Mouse (Mus musculus): ENCODE measurements around the gene Rpl36-ps4. TPM values are rescaled to one million over a fixed set of nuclear protein-coding genes. Genes with fewer than 3 reads are reported as not detected.
A peak's percentile ranks its signal among the peaks of the same experiment; 100 is the strongest.

Gene Rpl36-ps4
- polyA plus RNA-seq (2015; fragmentation: Nextera tagmentation; extraction: Ambion mirVana), result not detected in 2 replicates

- H3K4me3 ChIP-seq (replicated peaks), result no peak within 1 kb of the TSS
Measured at GRCm38 (mm10) chr17:87920677-87921076, at the start of gene Rpl36-ps4. TSS of gene Rpl36-ps4 (plus strand) at chr17:87920977.

GRCm38 (mm10) chr17:87871461-87872126 lies 49.2 kb upstream of the Rpl36-ps4 start:
- no peak for ATAC-seq
- H3K27ac ChIP-seq, result no peak overlapping the region
- no peaks in the 10 kb centered on the region for H3K4me1 ChIP-seq (replicated peaks)
- no peaks in the 10 kb centered on the region for H3K9me3 ChIP-seq
- 77% methylated on average over 13 of the region's 13 CpGs for WGBS
- no peaks in the 10 kb centered on the region for H3K27me3 ChIP-seq (replicated peaks)
- no peaks in the 10 kb centered on the region for H3K36me3 ChIP-seq
- H3K9ac ChIP-seq, result no peak overlapping the region
- no peak overlapping the region for H3K4me3 ChIP-seq (replicated peaks)
- H3K4me2 ChIP-seq (replicated peaks), result no peak overlapping the region

More at GRCm38 (mm10) chr17:87920677-87921076, at the start of gene Rpl36-ps4:
- H3K4me1 ChIP-seq (replicated peaks), result no peaks in the 10 kb centered on the region
- H3K27ac ChIP-seq, result no peak within 1 kb of the TSS
- no peaks in the 10 kb centered on the region for H3K27me3 ChIP-seq (replicated peaks)
- no peak within 1 kb of the TSS for H3K9ac ChIP-seq
- no peaks in the 10 kb centered on the region for H3K9me3 ChIP-seq
- no peaks in the 10 kb centered on the region for H3K36me3 ChIP-seq
- no peak for ATAC-seq
- WGBS, result 93% methylated on average over 5 of the region's 5 CpGs
- H3K4me2 ChIP-seq (replicated peaks), result no peak within 1 kb of the TSS

GRCm38 (mm10) chr17:87872286-87872685 lies 48.5 kb upstream of the Rpl36-ps4 start:
- H3K27ac ChIP-seq, result no peak overlapping the region
- no peaks in the 10 kb centered on the region for H3K4me1 ChIP-seq (replicated peaks)
- no peaks in the 10 kb centered on the region for H3K9me3 ChIP-seq
- H3K27me3 ChIP-seq (replicated peaks), result no peaks in the 10 kb centered on the region
- H3K36me3 ChIP-seq, result no peaks in the 10 kb centered on the region
- H3K9ac ChIP-seq, result no peak overlapping the region
- no peak overlapping the region for H3K4me2 ChIP-seq (replicated peaks)
- no peak overlapping the region for H3K4me3 ChIP-seq (replicated peaks)
- 49% methylated on average over 4 of the region's 4 CpGs for WGBS
- ATAC-seq, result no peak

- no peaks in the 10 kb centered on the region for H3K9me3 ChIP-seq
- no peak for ATAC-seq
- H3K4me2 ChIP-seq (replicated peaks), result no peak overlapping the region
- 75% methylated on average over 7 of the region's 7 CpGs for WGBS
- no peaks in the 10 kb centered on the region for H3K27me3 ChIP-seq (replicated peaks)
- no peak overlapping the region for H3K9ac ChIP-seq
- no peaks in the 10 kb centered on the region for H3K36me3 ChIP-seq
- H3K4me1 ChIP-seq (replicated peaks), result no peaks in the 10 kb centered on the region
- no peak overlapping the region for H3K4me3 ChIP-seq (replicated peaks)
- H3K27ac ChIP-seq, result no peak overlapping the region
Measured at GRCm38 (mm10) chr17:87873456-87873855, 47.3 kb upstream of the Rpl36-ps4 start.

DNA sequence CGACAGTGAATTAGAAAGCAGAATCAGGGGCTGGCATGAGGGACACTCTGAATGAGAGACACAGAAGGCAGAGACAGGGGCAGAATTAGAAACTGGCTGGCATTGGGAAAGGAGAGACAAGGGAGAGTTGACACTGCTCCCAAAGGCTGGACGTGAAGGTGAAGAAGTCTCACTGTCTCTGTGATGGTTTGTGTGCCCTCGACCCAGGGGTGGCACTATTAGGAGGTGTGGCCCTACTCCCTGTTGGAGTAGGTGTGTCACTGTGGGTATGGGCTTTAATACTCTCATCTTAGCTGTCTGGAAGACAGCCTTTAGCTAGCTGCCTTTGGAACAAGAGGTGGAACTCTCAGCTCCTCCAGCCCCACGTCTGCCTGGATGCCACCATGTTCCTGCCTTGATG lies 46.8 kb upstream of the Rpl36-ps4 start:
- Histone ChIP-seq H3K9me3 (no peaks in the 10 kb centered on the region), H3K4me3 (replicated peaks) (no peak overlapping the region), H3K27ac (no peak overlapping the region), H3K36me3 (no peaks in the 10 kb centered on the region), H3K4me2 (replicated peaks) (no peak overlapping the region), H3K4me1 (replicated peaks) (no peaks in the 10 kb centered on the region), H3K27me3 (replicated peaks) (no peaks in the 10 kb centered on the region), H3K9ac (no peak overlapping the region)
- ATAC-seq, result no peak
- 79% methylated on average over 4 of the region's 4 CpGs for WGBS

- Histone ChIP-seq H3K4me2 (replicated peaks) (no peak overlapping the region), H3K27ac (no peak overlapping the region), H3K27me3 (replicated peaks) (no peaks in the 10 kb centered on the region), H3K9me3 (no peaks in the 10 kb centered on the region), H3K9ac (no peak overlapping the region), H3K36me3 (no peaks in the 10 kb centered on the region), H3K4me3 (replicated peaks) (no peak overlapping the region), H3K4me1 (replicated peaks) (no peaks in the 10 kb centered on the region)
- no peak for ATAC-seq
- 82% methylated on average over 8 of the region's 8 CpGs for WGBS
Measured at GRCm38 (mm10) chr17:87875346-87875920, 45.3 kb upstream of the Rpl36-ps4 start.

- Histone ChIP-seq H3K36me3 (no peaks in the 10 kb centered on the region), H3K27ac (no peak overlapping the region), H3K4me2 (replicated peaks) (no peak overlapping the region), H3K27me3 (replicated peaks) (no peaks in the 10 kb centered on the region), H3K4me1 (replicated peaks) (no peaks in the 10 kb centered on the region), H3K4me3 (replicated peaks) (no peak overlapping the region), H3K9ac (no peak overlapping the region), H3K9me3 (no peaks in the 10 kb centered on the region)
- 78% methylated on average over 11 of the region's 11 CpGs for WGBS
- peak; percentile 30; the same call in 1 of the 2 replicates for ATAC-seq
Measured at GRCm38 (mm10) chr17:87876295-87877000, 44.3 kb upstream of the Rpl36-ps4 start.

- Histone ChIP-seq H3K4me3 (replicated peaks) (no peak overlapping the region), H3K4me1 (replicated peaks) (no peaks in the 10 kb centered on the region), H3K36me3 (no peaks in the 10 kb centered on the region), H3K27me3 (replicated peaks) (no peaks in the 10 kb centered on the region), H3K27ac (no peak overlapping the region), H3K4me2 (replicated peaks) (0 out of 2 replicates have a peak overlapping the region, but pooled peaks have one; percentile 33), H3K9ac (no peak overlapping the region), H3K9me3 (no peaks in the 10 kb centered on the region)
- ATAC-seq, result peak; percentile 66
- 29% methylated on average over 25 of the region's 25 CpGs for WGBS
Measured at GRCm38 (mm10) chr17:87877207-87878073, 43.3 kb upstream of the Rpl36-ps4 start.

GRCm38 (mm10) chr17:87878556-87879483 lies 42.0 kb upstream of the Rpl36-ps4 start:
- Histone ChIP-seq H3K4me3 (replicated peaks) (no peak overlapping the region), H3K27me3 (replicated peaks) (no peaks in the 10 kb centered on the region), H3K9me3 (no peaks in the 10 kb centered on the region), H3K27ac (no peak overlapping the region), H3K36me3 (no peaks in the 10 kb centered on the region), H3K4me1 (replicated peaks) (no peaks in the 10 kb centered on the region), H3K9ac (no peak overlapping the region), H3K4me2 (replicated peaks) (no peak overlapping the region)
- WGBS, result 76% methylated on average over 10 of the region's 10 CpGs
- no peak for ATAC-seq

DNA sequence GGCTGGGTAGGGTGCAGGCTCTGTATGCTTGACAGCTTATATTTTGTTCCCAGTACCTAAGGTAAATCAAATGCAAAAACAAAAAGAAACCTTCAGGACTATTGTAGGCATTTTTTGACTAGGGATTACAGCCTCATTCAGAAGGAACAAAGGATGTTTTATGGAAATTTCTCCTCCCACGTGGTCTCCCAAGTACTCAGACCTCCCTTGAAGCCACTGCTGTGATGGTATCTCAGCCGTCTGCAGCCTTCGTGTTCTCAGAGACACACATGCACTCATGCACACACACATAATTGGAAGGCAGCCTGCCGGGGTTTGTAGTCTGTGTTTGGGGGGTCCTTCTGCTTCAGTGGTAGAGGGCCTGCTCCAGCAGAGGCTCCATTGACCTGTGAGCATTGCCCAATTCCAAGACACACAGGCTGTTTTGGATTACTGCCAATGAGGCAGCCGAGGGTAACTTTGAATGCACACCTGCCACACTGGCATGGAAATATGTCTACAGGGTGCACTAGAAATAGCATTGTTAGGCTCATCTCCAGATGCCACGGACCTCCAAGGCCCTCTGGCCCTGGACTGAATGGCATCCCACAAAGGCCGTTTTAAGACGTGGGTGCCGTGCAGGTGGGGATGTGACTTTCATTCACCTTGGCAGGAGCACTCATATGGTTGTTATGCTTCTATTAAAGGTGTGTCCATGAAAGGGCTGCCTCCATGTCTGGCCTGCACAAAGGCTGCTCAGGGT lies 41.1 kb upstream of the Rpl36-ps4 start:
- no peak overlapping the region for H3K4me3 ChIP-seq (replicated peaks)
- 71% methylated on average over 9 of the region's 9 CpGs for WGBS
- no peaks in the 10 kb centered on the region for H3K4me1 ChIP-seq (replicated peaks)
- ATAC-seq, result no peak
- no peaks in the 10 kb centered on the region for H3K9me3 ChIP-seq
- no peak overlapping the region for H3K4me2 ChIP-seq (replicated peaks)
- H3K27ac ChIP-seq, result no peak overlapping the region
- H3K36me3 ChIP-seq, result no peaks in the 10 kb centered on the region
- H3K9ac ChIP-seq, result no peak overlapping the region
- H3K27me3 ChIP-seq (replicated peaks), result no peaks in the 10 kb centered on the region

- H3K4me1 ChIP-seq (replicated peaks), result no peaks in the 10 kb centered on the region
- WGBS, result 25% methylated on average over 1 of the region's 1 CpGs
Measured at GRCm38 (mm10) chr17:87882594-87882993, 38.2 kb upstream of the Rpl36-ps4 start.

More at GRCm38 (mm10) chr17:87882594-87882993, 38.2 kb upstream of the Rpl36-ps4 start:
- Histone ChIP-seq H3K36me3 (no peaks in the 10 kb centered on the region), H3K27ac (no peak overlapping the region), H3K27me3 (replicated peaks) (no peaks in the 10 kb centered on the region), H3K4me3 (replicated peaks) (no peak overlapping the region), H3K9ac (no peak overlapping the region), H3K4me2 (replicated peaks) (no peak overlapping the region), H3K9me3 (no peaks in the 10 kb centered on the region)
- peak; percentile 94 for ATAC-seq

Data from intestine, embryonic 15.5 days (tissue).